Mouse (Mus musculus) MEL-GATA-1-ER (cell line): ENCODE results near the gene Vps13d.

ENCODE experiments used
- DNase-seq: peaks from one replicate; pipeline ENCODE4 v3.0.0-alpha.2; 2012; ENCODE audit warnings: low read depth; ENCODE audit errors: extremely low read depth

Vps13d gene

GRCm38 (mm10) chr4:145086509-145086908 is 108.3 kb downstream of the Vps13d start:
- no peak for DNase-seq

GRCm38 (mm10) chr4:145079324-145079723 is 115.5 kb downstream of the Vps13d start:
- DNase-seq = no peak

- DNase-seq = no peak
Observed at GRCm38 (mm10) chr4:145074276-145074675, 120.5 kb downstream of the Vps13d start.

- DNase-seq = no peak
Observed at GRCm38 (mm10) chr4:145073728-145074127, 121.1 kb downstream of the Vps13d start.

GRCm38 (mm10) chr4:145071942-145072341 is 122.9 kb downstream of the Vps13d start:
- no peak for DNase-seq

GRCm38 (mm10) chr4:145067019-145067680 is 127.7 kb downstream of the Vps13d start:
- no peak for DNase-seq

GRCm38 (mm10) chr4:145066336-145067018 is 128.3 kb downstream of the Vps13d start:
- no peak for DNase-seq

GRCm38 (mm10) chr4:145058749-145059442 is 135.9 kb downstream of the Vps13d start:
- DNase-seq = no peak

- no peak for DNase-seq
Observed at GRCm38 (mm10) chr4:145056346-145056745, 138.5 kb downstream of the Vps13d start.

GRCm38 (mm10) chr4:145055792-145056191 is 139.0 kb downstream of the Vps13d start:
- DNase-seq = no peak

- DNase-seq = no peak
Observed at GRCm38 (mm10) chr4:145054369-145054768, 140.4 kb downstream of the Vps13d start.

- DNase-seq = no peak
Observed at GRCm38 (mm10) chr4:145052697-145053096, 142.1 kb downstream of the Vps13d start.

GRCm38 (mm10) chr4:145052282-145052681 is 142.5 kb downstream of the Vps13d start:
- no peak for DNase-seq

- no peak for DNase-seq
Observed at GRCm38 (mm10) chr4:145051209-145051969, 143.4 kb downstream of the Vps13d start.

GRCm38 (mm10) chr4:145050518-145051208 is 144.1 kb downstream of the Vps13d start:
- no peak for DNase-seq

GRCm38 (mm10) chr4:145047964-145048363 is 146.8 kb downstream of the Vps13d start:
- no peak for DNase-seq

- DNase-seq = no peak
Observed at GRCm38 (mm10) chr4:145046032-145046401, 148.8 kb downstream of the Vps13d start.

GRCm38 (mm10) chr4:145045312-145046031 is 149.3 kb downstream of the Vps13d start:
- DNase-seq = no peak

GRCm38 (mm10) chr4:145041223-145041870 is 153.5 kb downstream of the Vps13d start:
- DNase-seq = no peak
